Mouse (Mus musculus) kidney, adult 11 months (tissue): Measurements from ENCODE around the gene Slc25a12.

Experiments
- DNase-seq: peaks from one replicate; pipeline ENCODE4 v3.0.0; 2022

The Slc25a12 gene

DNA sequence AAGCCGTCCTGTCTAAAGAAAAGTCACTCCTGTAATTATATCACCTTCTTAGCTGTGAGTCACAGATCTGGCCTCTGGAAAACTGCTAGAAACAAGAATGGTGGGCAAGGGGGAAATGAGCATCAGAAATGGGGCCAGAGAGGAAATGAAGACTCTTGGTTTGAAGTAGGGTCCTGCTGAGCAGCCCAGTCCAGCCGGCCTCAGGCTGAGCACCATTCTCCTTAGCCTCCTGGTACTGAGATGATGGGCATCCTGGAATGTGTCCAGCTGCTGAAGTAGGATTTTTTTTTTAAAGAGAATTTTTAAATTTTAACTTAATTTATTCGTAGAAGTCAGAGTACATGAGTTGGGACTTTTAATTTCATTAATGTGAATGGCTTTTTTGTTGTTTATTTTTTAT lies 62.7 kb downstream of the Slc25a12 start:
- peak; percentile 27 for DNase-seq

DNA sequence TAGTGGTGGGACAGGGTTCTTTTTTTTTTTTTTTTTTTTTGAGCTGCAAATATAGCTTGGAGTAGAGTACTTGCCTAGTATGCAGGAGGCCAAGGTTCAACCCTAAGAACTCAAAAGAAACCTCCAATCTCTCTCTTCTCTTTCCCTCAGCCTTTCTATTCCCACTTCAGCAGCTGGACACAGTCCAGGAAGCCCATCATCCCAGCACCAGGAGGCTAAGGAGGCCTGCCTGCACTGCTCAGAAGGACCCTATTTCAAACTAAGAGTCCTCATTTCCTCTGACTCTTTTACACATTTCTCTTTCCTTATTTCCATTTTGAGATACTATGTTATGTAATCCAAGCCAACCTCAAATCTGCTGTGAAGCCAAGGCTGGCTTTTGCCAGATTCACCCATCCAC lies 64.3 kb downstream of the Slc25a12 start:
- no peak for DNase-seq

DNA sequence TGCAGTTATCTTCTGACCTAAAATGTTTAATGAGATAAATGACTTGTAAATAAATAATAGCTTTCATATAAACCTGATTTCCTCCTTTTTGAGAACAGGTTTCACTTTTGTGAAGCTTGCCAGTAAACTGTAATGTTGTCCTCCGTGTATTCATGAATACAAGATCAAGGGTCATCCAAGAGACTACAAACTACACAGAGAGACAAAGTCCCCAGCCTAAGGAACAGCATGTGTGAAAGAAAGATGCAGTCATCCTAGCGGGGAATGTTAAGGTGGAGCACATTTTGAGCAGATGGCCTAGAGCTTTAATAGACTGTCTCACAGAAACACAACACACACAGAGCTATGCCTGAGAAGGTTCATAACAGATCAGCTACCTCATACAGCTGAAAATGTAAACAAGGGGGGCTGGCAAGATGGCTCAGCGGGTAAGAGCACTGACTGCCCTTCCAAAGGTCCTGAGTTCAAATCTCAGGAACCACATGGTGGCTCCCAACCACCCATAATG lies 65.3 kb downstream of the Slc25a12 start:
- DNase-seq: no peak

DNA sequence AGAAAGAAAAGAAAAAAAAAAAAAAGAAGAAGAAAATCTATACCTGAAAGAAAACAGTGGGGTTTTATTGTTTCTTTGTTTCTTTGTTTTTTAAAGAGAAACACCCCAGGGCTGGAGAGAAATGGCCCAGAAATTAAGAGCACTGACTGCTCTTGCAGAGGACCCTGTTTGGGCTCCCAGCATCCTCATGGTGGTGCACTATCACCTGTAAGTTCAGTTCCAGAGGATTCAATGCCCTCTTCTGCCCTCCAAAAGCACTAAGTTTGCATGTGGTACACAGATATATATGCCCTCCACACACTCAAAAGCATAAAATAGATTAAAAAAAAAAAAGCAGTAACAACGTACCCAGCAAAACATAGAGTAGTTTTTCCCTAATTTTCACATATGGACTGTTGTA lies 68.8 kb downstream of the Slc25a12 start:
- no peak for DNase-seq

DNA sequence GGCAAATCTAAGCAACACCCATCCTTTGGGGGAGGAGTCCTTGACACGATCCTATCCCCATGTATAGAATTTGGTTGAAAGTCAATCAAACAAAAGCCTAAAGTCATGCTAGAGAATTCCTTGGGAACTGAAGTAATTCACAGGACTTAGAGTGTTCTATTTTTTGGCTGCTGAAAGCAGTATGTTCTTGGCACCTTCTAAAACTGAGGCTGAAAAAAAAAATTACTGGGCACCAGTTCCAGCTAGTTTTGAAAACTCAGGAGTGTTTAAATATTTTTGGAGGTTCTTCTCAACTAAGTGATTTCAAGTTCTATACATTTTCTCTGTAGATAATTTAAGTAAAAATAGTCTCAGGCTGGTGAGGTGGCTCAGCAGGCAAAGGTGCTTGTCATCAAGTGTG lies 70.0 kb downstream of the Slc25a12 start:
- no peak for DNase-seq

DNA sequence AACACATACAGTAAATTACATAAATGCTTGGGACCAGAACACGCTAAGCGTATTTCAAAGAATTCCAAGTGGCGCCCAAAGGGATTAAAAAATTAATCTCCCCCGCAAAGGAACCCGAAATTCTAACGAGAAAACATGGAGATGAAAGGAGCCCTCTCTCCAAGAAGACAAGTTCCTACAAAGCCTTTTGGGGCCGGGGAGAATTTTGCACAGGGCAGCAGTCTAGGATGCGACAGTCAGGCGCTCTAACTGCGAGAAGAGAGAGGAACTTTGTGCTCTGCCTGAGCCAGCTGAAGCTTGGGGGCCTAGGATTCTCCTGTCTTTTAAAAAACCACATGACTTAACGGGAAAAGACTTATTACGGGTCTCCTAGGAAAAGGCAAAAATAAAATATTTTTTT lies 71.7 kb downstream of the Slc25a12 start:
- no peak for DNase-seq

DNA sequence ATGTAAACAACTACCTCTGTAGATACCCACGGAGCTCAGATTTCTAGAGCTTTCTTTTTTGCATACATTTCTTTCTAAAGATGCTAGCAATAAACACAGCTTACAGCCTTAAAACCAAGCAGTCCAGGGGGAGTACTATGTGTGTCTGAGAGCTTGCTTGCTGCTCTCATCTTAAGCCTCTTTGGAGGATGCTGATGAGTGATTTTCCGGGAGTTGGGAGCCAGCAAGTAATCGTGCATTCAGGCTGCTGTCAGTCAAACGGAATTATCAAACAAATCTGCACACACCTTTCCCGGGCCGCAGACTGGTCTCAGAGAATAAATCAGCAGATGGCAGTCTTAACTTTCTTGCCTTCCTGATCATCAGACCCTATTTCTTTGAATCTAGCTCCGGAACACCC lies 73.1 kb downstream of the Slc25a12 start:
- no peak for DNase-seq

DNA sequence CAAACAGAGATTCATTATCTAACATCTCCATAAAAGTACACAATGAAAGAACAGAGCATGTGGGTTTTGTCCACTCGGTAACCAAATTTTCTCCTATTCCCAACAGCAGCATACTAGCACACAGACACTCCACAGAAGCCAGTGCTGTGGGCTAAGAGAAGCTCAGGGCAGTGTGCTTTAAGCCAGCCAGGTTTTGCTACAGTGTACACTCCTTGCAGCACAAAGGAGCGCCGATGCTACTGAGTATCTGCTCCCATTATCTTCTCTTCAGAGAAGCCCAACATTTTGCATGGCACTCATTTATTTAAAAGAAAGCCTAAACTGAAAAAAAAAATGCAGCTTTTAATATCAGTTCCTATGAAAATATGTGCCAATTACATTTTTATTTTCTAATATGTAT lies 73.6 kb downstream of the Slc25a12 start:
- DNase-seq: no peak

DNA sequence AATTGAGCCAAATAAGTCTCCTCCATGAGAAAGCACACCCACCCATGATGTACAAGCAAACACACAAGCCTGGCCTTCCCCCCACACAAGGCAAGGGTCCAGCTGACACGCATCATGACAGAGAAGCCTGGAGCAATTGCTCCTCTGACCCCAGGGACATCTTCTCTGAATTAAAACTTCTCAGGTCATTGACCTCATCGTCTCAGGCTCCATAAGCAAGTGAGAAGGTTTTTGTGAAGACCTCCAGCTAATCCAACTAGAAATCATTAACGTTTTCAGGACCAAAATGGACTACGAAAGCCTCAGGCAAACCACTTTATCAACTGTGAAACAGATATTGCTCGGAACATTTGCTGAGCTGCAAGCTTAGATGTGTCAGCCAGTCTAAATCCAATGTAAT lies 76.0 kb downstream of the Slc25a12 start:
- peak; percentile 21 for DNase-seq

DNA sequence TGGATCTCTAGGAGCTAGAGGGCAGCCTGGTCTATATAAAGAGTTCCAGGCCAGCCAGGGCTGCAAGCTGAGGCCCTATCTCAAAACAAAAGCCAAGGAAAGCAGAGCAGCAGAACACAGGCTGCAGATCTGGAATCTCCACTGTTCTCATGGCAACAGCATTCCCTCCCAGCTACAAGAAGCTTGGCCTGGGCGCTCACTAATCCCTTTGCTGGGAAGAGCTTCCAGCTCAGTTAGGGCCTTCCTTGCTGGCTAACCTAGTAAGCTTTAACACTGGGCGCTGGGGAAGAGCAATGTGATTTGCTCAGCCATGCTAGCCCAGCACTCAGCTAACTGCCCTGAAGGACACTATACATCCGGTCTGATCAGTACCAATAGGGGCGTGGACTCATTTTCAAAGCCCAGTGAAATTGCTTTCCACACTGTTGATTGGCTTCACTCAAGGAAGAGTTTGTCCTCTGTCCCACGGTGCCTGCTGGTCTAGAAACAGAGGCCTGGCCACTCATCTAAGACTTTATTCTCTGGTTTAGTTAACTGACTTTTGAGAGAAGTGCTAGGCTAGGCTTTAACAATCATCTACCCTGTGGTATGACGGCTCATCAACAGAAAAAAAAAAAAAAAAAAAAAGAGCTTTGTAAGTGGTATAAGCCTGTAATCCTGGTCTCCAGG lies 77.3 kb downstream of the Slc25a12 start:
- peak; percentile 56 for DNase-seq

DNA sequence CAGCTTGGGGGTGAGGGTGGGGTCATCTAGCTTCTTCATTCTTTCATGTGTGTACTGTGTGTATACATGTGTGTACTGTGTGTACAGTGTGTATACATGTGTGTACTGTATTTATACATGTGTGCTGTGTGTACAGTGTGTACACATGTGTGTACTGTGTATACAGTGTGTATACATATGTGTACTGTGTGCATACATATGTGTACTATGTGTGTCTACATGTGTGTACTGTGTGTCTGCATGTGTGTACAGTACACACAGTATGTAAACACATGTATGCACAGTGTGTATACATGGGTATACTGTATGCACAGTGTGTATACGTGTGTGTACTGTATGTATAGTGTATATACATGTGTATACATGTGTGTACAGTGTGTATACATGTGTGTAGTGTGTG lies 85.6 kb downstream of the Slc25a12 start:
- DNase-seq: no peak

DNA sequence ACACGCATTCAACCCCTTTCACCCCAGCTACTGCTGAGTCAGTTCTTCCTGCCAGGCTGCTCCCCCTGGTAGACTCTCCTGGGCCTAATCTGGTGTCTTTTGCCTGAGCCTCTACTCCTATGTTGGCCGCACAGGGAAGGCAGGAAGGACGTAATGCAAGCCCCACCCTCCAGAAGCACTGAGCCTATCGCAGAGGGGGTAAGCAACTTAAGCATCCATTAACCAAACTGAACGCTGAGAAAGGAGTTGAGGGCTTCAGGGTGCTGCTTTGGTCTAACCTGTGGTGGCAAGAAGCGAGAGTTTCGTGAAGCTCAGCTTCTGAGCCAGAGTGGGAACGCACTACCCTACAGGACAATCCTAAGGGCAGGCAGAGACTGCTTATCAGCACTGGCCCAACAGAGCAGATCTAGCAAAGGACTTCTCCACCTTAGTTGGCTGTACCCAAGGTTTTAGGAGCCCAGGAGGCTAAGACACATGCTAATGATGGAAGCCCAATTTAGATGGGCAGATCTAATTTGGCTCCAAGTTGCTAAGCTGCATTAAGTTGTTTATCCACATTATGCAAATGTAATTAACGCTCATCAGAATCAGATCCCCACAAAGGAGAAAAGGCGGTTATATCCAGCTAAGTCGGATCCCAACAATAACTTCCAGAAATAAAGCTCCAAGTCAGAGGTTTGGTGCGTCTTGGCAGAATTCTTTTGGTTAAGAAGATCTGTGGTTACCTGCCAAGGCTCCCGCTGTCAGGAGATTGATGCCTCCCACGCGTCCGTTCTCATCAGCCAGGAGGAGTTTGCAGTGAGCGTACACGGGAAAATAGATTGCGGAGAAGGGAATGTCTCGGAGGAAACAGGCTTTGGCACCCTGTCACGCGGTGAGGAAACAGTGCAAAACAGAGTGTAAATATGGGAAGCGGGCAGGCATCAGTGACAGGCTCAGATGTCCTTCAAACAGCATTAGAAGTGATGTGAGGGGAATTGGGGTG lies 88.5 kb downstream of the Slc25a12 start:
- no peak for DNase-seq

DNA sequence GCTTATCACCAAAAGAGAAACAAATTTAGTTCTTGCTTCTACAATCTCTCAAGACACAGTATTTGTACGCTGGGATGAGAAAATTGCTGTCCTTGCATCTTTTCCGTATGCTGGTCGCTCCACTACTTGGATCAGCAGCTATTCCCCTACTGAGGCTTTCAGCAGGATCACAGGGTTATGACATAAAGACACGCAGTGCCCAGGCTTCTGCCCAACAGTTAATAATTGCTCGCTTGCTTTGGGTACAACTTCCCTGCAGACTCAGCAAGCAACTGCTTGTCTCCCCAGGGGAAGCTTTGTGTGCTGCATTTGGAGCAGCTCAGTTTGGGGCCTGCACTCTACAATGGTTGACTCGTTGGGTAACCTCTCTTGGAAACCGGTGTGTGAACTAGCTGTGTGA lies 91.8 kb downstream of the Slc25a12 start:
- DNase-seq: peak; percentile 29

DNA sequence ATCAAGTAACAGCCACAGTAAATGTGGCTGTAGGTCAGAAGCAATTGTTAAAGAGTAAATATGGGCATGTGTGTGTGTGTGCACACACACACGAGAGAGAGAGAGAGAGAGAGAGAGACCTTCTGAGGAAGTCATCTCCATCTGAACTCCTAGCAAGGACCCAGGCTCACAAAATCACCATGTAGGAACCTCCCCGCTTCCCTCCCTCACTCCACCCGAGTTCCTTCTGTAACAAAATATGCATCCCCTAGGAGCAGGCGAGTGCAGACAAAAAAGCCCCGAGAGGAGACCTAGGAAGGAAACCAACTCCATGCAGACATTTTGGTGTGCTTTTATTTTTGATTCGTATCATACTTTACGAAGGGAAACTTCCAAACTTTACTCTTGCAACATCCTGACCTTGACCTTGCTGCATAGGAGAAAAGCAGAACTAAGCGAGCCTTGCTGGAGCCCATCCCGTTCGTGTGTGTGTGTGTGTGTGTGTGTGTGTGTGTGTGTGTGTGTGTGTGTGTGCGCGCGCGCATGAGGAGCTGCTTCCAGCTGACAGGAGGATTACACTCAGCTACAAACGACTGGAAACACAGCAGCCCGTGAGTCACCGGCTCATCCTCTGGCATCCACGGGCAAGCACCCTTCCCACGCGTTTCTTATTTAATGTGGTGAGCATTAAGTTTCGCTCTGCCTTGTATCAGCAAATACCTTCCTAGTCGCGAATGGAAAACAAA lies 93.4 kb downstream of the Slc25a12 start:
- DNase-seq: no peak

DNA sequence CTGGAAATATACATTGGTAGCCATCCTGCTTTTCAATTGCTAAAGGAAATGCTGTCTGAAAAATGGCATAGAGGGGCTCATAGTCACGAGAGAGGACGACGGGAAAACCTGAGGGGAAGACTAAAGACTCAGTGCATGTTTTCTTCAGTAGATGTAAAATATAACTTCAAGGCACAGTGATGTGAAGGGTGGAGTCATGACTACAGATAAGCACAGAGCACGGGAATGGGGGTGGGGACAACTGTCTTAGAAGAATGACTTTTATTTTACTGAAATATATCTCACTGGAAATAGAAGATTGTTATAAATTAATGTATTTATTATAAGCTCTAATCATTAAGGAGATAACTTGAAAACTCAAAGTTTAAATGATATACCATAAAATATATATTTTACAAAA lies 97.5 kb downstream of the Slc25a12 start:
- no peak for DNase-seq

DNA sequence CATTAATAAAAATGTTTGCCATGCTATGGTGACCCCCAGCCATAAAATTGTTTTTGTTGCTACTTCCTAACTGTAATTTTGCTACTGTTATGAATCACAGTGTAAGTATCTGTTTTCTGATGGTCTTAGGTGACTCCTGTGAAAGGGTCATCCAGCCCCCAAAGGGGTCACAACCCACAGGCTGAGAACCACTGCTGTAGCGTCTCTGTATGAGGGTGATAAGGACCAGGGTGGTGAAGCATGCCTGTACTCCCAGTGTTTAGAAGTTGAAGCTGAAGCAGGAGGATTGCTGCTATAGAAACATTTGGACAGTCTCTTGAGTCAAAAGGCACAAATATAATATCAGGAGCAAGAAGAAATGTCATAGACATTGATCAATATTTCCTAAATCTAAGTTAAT lies 98.2 kb downstream of the Slc25a12 start:
- DNase-seq: no peak

DNA sequence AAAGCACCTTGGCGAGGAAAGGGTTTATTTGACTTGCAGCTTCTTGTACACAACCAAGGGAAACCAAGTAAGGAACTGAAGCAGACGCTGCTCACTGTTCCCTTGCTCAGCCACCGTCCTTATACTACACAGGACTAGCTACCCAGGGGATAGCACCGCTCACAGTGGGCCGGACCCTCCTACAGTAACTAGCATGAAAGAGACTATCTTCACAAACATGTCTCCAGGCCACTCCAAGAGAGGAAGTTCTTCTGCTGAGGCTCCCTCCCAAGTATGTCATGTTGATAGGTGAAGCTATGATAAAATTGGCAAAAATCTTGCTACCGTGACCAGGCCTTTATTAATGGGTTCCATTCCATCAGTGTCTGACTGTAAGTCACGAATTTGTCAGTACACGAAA lies 98.9 kb downstream of the Slc25a12 start:
- DNase-seq: no peak

DNA sequence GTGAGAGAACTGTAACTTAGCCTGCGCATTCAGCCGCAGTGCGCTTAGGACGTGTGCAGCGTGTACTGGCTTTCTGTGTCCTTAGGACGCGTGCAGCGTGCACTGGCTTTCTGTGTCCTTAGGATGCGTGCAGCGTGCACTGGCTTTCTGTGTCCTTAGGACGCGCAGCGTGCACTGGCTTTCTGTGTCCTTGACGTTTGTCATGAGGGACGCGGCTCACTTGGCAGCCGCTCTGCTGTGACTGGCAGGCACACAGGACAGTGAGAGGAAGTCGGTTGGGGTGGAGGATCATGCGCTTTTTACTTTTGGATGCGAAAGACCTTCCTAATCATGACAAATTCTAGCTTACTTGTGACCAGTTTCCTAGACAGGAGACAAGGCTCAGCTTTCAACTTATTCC lies 103.0 kb downstream of the Slc25a12 start:
- no peak for DNase-seq

DNA sequence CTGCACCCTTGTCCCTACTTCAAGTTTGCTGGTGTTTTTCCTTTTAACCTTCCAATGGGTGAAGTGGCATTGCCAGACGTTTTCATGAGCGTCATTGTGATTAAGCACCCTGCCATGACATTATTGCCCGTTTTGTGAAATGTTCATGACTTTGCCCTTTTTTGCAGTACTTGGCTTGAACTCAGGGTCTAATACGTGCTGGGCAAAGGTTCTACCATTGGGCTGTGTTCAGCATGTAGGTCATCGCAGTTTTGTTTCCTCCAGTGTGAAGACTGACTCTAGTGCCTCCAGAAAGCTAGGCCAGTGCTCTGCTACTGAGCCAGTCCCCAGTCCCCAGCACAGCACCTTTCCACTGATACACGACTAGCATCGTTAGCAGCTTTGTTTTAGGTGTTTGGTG lies 111.0 kb downstream of the Slc25a12 start:
- peak; percentile 18 for DNase-seq

DNA sequence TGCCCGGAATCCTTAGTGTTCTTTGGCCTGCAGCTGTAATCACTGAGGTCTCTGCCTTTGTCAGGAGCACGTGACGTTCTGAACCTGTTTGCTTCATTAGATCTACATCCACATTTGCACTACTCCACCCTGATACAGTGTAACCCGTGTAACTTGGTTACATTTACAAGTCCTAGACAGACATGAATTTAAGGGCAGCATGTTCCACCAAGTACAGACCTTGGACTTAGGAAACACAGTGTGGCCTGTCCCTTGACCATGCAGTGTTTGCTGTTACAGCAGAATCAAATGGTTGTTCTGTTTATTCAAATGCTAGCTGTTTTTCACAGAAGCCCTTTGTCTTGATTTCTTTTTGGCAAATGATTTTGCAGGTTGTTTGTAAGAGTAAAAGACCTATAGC lies 112.7 kb downstream of the Slc25a12 start:
- DNase-seq: no peak

DNA sequence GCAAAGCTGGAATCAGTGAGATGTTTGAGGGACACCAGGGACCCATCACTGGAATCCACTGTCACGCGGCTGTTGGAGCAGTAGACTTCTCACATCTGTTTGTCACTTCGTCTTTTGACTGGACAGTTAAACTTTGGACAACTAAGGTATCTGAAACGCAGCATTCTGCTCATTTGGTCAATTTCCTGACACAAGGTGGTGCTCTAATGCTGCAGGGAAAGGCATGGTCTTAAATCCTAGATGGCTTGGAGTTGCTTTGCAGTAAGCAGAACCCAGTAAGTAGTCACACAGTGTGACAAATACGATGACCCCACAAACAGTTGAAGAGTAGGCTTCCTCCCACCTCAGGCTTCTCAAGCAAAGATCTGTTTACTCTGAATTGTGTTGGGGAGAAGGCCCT lies 116.7 kb downstream of the Slc25a12 start:
- DNase-seq: peak; percentile 15

DNA sequence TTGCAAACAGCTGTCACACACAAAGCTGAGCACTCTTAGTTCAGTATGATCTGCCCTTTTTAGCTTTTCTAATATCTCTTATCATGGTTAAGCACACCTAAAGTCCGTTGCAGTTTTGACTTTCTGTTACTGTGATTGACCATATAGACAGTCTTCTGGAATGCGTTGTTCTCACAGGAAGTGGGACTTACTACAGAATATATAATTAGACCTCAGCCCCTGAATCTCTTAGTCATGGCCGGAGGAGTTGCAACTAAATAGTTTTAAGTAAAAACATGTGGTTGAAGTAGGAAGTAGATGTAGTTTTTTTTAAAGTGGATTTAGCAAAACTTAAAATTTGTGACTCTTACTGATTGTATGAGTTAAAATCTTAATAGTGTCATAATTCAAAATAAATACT lies 119.5 kb downstream of the Slc25a12 start:
- no peak for DNase-seq

DNA sequence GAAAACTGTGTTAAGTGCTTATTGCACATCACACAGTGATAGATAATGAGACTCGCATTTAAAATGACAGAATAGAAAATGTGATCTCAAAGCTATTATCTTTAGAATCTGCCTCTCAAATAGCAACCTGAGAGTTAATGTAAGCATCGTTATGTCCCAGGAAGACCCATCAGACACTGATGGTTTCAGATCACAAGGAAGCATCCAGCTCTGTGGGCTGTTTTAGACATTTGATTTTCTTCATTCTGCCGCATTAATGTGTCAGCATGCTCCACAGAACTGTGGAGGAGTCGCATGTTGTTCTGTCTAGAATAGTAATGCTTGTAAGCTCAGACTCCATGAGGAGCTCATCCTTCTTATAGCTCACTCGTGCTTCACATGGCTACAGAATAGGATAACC lies 121.5 kb downstream of the Slc25a12 start:
- no peak for DNase-seq

DNA sequence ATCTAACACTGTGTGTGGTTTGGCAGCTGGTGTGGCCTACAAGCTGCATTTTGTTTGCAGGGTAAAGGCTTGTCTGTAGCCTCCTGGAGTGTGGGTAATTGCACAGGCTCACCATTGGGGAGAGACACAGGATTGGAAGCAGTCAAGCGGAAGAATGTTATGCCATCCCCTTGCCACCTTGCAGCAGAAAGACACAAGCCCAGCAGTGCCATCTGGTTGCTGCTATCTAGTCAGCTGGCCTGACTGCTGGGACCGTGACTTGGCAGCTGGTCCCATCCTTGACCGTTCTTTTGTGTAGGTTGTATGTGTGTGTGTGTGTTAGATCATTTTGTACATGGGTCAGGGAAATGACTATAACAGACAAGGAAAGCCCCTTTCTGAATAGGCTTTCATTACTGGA lies 122.1 kb downstream of the Slc25a12 start:
- no peak for DNase-seq
